Mouse (Mus musculus) E14TG2a.4 (cell line): Measurements from ENCODE around the gene Cryba1.
"Not testable (repeated sequence)": the region's sequence is repeated elsewhere in the genome, so short reads cannot be mapped to it uniquely, and the experiment has no call there.

ENCODE experiments used
- CTCF ChIP-seq: conservative IDR thresholded peaks from 2 replicates; pipeline ENCODE4 v1.5.1; 2014; ENCODE audit warnings: low read length
- NANOG ChIP-seq: IDR thresholded peaks from 2 replicates; pipeline ENCODE4 v1.6.1; 2014; ENCODE audit warnings: borderline replicate concordance, low read length, mixed read lengths
- POU5F1 ChIP-seq: IDR thresholded peaks from 2 replicates; pipeline ENCODE4 v1.6.1; 2014; ENCODE audit warnings: low read length, borderline replicate concordance

- TF ChIP-seq NANOG, CTCF, POU5F1: not testable (repeated sequence)
Measured at GRCm38 (mm10) chr11:77747103-77747502, 22.0 kb upstream of the Cryba1 start.
